Mouse (Mus musculus): ENCODE data around the gene Snx29.

DNA sequence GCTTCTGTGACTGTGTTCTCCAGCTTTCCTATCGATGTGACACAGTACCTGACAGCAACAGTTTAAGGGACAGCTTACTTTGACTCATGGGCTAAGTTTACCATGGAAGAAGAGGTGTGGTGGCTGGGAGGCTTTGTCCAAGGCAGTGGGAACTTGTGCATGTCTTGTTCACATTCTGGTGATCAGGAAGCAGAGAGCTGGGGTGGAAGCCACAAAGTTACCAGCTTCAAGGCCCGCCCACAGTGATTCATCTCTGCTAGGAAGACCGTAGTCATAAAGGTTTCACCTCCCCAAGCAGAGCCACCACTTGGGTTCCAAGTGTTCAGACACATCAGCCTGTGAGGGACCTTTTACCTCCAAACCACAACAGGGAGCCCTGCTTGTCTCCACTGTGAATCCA, 107.1 kb downstream of the Snx29 start:
- TF ChIP-seq POLR2A (IDR thresholded peaks at IDR 0.05; ENCODE audit: insufficient read depth, low read depth, low read length): no peak
- no peak for TF ChIP-seq CTCF (IDR thresholded peaks at IDR 0.05; ENCODE audit: insufficient read depth, low read depth, low read length)
